Mouse (Mus musculus) heart, embryonic 10.5 days (tissue): ENCODE measurements around the gene Chst3. TPM values are rescaled to one million over a fixed set of nuclear protein-coding genes. Genes with fewer than 3 reads are reported as not detected.
"Not testable (repeated sequence)": the region's sequence is repeated elsewhere in the genome, so short reads cannot be mapped to it uniquely, and the experiment has no call there.

ENCODE experiments used
- DNase-seq: peaks from one replicate; pipeline ENCODE4 v3.0.0-alpha.2; 2017; ENCODE audit warnings: low spot score
- H3K27ac ChIP-seq: fragments of 300-500 bp; sonication (generic); 2 replicates; pipeline ENCODE4 v1.5.1; 2016; ENCODE audit warnings: mild to moderate bottlenecking
- H3K27me3 ChIP-seq: fragments of 300-500 bp; sonication (generic); 2 replicates; pipeline ENCODE4 v1.6.1; 2016; ENCODE audit warnings: mild to moderate bottlenecking; ENCODE audit not compliant: poor library complexity, insufficient read depth, severe bottlenecking
- H3K36me3 ChIP-seq: fragments of 300-500 bp; sonication (generic); 2 replicates; pipeline ENCODE4 v1.6.1; 2016; ENCODE audit warnings: mild to moderate bottlenecking, moderate library complexity
- H3K4me1 ChIP-seq: fragments of 300-500 bp; sonication (generic); 2 replicates; pipeline ENCODE4 v1.6.1; 2016; ENCODE audit warnings: mild to moderate bottlenecking
- H3K4me3 ChIP-seq: fragments of 300-500 bp; sonication (generic); 2 replicates; pipeline ENCODE4 v1.5.1; 2016; ENCODE audit warnings: mild to moderate bottlenecking, moderate library complexity
- H3K9me3 ChIP-seq: fragments of 300-500 bp; sonication (generic); 2 replicates; pipeline ENCODE4 v1.6.1; 2016; ENCODE audit warnings: mild to moderate bottlenecking, moderate library complexity
- whole genome bisulfite sequencing: fragments of 180-500 bp; shearing (Covaris S2); methylation state at CpG from one replicate; pipeline ENCODE4 v1.1.7; 2016; 5-methylcytosine and 5-hydroxymethylcytosine counted together
- polyA plus RNA-seq: library from polyadenylated mRNA; unstranded; fragments of >200 nt; fragmentation: Nextera tagmentation; extraction: Ambion mirVana; gene quantifications from 2 replicates; pipeline ENCODE4 v1.2.1, GENCODE M21; 2016

Gene Chst3
- polyA plus RNA-seq, 1 experiment from 2014 or later, result 0.89 TPM

GRCm38 (mm10) chr10:60224601-60225000 lies 5.5 kb upstream of the Chst3 start:
- H3K4me3 ChIP-seq, result no peak overlapping the region
- 61% methylated on average over 2 of the region's 2 CpGs for WGBS
- no peaks in the 10 kb centered on the region for H3K9me3 ChIP-seq

GRCm38 (mm10) chr10:60221571-60222259 lies 2.7 kb upstream of the Chst3 start:
- not testable (repeated sequence) for H3K36me3 ChIP-seq, H3K9me3 ChIP-seq, DNase-seq, H3K27ac ChIP-seq, H3K4me3 ChIP-seq
- Histone ChIP-seq H3K27me3 (peaks cover 47% of the 10 kb centered on the region), H3K4me1 (peaks cover 21% of the 10 kb centered on the region)
- 86% methylated on average over 5 of the region's 5 CpGs for WGBS

More at GRCm38 (mm10) chr10:60224601-60225000, 5.5 kb upstream of the Chst3 start:
- Histone ChIP-seq H3K4me1 (peaks cover under 1% of the 10 kb centered on the region; the same call in 1 of the 2 replicates), H3K27me3 (peaks cover 28% of the 10 kb centered on the region), H3K27ac (no peak overlapping the region), H3K36me3 (no peaks in the 10 kb centered on the region)
- no peak for DNase-seq

DNA sequence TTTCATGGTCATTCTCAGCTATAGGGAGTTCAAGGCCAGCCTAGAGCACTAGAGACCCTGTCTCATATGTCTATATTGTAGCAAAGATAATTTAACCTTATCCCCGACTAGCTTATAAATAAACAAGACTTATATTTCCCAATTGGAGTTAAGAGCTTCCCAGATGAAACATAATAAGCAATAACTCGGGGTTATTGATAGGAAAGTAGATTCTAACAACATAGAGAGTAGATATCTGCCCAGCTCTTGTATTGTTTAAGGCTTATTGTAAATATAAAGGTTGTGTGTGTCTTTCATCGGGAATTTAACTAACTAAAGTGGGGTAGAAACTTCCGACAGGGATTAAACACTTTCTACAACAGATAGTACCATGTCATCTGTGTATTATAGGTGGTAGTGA lies 1.5 kb upstream of the Chst3 start:
- H3K27me3 ChIP-seq, result peaks cover 59% of the 10 kb centered on the region
- WGBS, result 82% methylated on average over 4 of the region's 4 CpGs

DNA sequence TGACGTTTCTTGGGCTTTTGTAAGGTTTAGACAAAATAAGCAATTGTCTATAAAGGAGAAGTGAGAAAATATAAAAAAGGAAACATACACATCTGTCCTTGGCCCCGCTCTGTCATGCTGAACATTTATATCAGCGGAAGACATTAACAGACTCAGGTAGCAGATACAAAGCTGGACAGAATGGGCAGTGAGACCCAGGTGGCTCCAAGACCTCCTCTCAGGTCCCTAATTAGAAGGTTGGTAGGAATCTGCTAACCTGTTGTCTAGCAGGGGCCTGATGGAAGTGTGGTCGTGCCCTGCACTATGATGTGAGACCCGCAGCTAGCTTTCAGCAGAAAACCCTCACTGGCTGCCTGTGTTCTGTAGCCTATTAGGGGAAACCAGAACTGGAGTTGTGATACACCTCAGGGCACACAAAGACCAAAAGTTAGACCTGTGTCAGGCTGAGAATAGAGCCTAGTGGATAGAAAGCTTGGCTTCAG lies 1.0 kb upstream of the Chst3 start:
- Histone ChIP-seq H3K4me1 (peaks cover 28% of the 10 kb centered on the region), H3K9me3 (no peaks in the 10 kb centered on the region), H3K36me3 (no peaks in the 10 kb centered on the region), H3K4me3 (no peak overlapping the region), H3K27me3 (peaks cover 64% of the 10 kb centered on the region), H3K27ac (no peak overlapping the region)
- WGBS, result 68% methylated on average over 5 of the region's 5 CpGs
- no peak for DNase-seq

More for the DNA sequence above, 1.5 kb upstream of the Chst3 start:
- H3K27ac ChIP-seq, result no peak overlapping the region
- peaks cover 23% of the 10 kb centered on the region for H3K4me1 ChIP-seq
- DNase-seq, result no peak
- no peaks in the 10 kb centered on the region for H3K9me3 ChIP-seq
- no peak overlapping the region for H3K4me3 ChIP-seq
- H3K36me3 ChIP-seq, result no peaks in the 10 kb centered on the region

- H3K27ac ChIP-seq, result peak overlapping the region; percentile 85
- peaks cover 84% of the 10 kb centered on the region for H3K27me3 ChIP-seq
- peak overlapping the region; percentile 77 for H3K4me3 ChIP-seq
- 6% methylated on average over 18 of the region's 18 CpGs for WGBS
- no peaks in the 10 kb centered on the region for H3K36me3 ChIP-seq
- no peaks in the 10 kb centered on the region for H3K9me3 ChIP-seq
- DNase-seq, result no peak
- H3K4me1 ChIP-seq, result peaks cover 34% of the 10 kb centered on the region
These were observed 948 bp downstream of the Chst3 start for GRCm38 (mm10) chr10:60218033-60218590.

GRCm38 (mm10) chr10:60216331-60217095 lies 2.5 kb downstream of the Chst3 start:
- Histone ChIP-seq H3K4me1 (peaks cover 48% of the 10 kb centered on the region), H3K4me3 (no peak overlapping the region), H3K27ac (no peak overlapping the region), H3K9me3 (no peaks in the 10 kb centered on the region), H3K36me3 (no peaks in the 10 kb centered on the region), H3K27me3 (peaks cover 97% of the 10 kb centered on the region)
- DNase-seq, result no peak
- 80% methylated on average over 11 of the region's 11 CpGs for WGBS

GRCm38 (mm10) chr10:60215077-60215960 lies 3.7 kb downstream of the Chst3 start:
- H3K36me3 ChIP-seq, result no peaks in the 10 kb centered on the region
- no peaks in the 10 kb centered on the region for H3K9me3 ChIP-seq
- H3K27me3 ChIP-seq, result peaks cover 87% of the 10 kb centered on the region
- H3K4me3 ChIP-seq, result no peak overlapping the region
- DNase-seq, result no peak
- no peak overlapping the region for H3K27ac ChIP-seq
- whole genome bisulfite sequencing, result 60% methylated on average over 14 of the region's 14 CpGs
- H3K4me1 ChIP-seq, result peaks cover 48% of the 10 kb centered on the region

DNA sequence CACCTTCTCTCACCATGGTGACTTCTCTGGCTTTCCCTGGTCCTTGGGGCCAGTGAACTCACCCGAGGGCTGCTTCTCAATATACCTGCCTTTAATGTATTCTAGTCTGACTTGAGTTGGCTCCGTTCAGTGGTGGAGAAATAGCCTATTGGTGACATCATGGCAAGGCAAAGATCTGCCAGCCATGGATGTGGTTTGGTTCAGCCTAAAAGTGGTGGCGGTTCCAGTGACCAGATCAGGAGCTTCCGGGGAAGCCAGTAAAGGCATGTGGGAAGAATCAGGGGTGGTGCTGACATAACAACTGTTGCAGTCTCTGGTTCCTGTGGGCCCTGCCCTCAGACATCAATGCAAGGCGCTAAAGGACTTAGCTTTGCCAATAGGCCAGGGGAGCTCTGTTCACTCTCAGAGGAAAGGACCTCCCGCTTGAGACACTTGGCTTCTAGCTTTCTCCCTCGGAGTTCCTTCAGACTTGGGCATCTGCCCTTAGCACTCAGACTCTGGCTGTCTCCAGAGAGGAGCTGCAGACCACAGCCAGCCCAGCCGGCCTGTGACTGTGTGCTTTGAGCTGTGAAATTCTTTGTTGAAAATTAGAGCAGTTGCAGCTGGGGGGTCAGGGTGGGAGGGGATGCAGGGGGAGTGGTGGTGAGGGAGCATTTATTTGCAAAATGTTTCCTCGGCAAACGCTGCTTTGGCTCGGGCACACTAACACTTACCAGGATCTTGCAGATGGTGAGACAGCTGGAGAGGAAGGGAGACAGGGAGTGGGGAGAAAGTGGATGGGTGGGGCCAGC lies 6.3 kb downstream of the Chst3 start:
- DNase-seq, result no peak
- Histone ChIP-seq H3K27me3 (peaks cover 61% of the 10 kb centered on the region), H3K9me3 (no peaks in the 10 kb centered on the region), H3K4me3 (no peak overlapping the region), H3K27ac (no peak overlapping the region), H3K36me3 (no peaks in the 10 kb centered on the region), H3K4me1 (peaks cover 38% of the 10 kb centered on the region)
- WGBS, result 29% methylated on average over 11 of the region's 11 CpGs

GRCm38 (mm10) chr10:60211501-60212005 lies 7.5 kb downstream of the Chst3 start:
- Histone ChIP-seq H3K4me3 (no peak overlapping the region), H3K27ac (no peak overlapping the region), H3K27me3 (peaks cover 49% of the 10 kb centered on the region), H3K4me1 (peaks cover 43% of the 10 kb centered on the region), H3K36me3 (no peaks in the 10 kb centered on the region), H3K9me3 (no peaks in the 10 kb centered on the region)
- 67% methylated on average over 8 of the region's 8 CpGs for WGBS
- DNase-seq, result no peak

- no peak for DNase-seq
- Histone ChIP-seq H3K4me3 (no peak overlapping the region), H3K9me3 (no peaks in the 10 kb centered on the region), H3K36me3 (no peaks in the 10 kb centered on the region), H3K27ac (no peak overlapping the region), H3K4me1 (peaks cover 50% of the 10 kb centered on the region), H3K27me3 (peaks cover 38% of the 10 kb centered on the region)
- 70% methylated on average over 2 of the region's 2 CpGs for WGBS
These were observed 8.6 kb downstream of the Chst3 start for GRCm38 (mm10) chr10:60210468-60210867.

- H3K4me1 ChIP-seq, result peaks cover 46% of the 10 kb centered on the region
- H3K36me3 ChIP-seq, result no peaks in the 10 kb centered on the region
- 53% methylated on average over 5 of the region's 5 CpGs for WGBS
- peaks cover 26% of the 10 kb centered on the region; the same call in 1 of the 2 replicates for H3K27me3 ChIP-seq
- H3K27ac ChIP-seq, result no peak overlapping the region
- H3K4me3 ChIP-seq, result no peak overlapping the region
- no peaks in the 10 kb centered on the region for H3K9me3 ChIP-seq
- DNase-seq, result no peak
These were observed 9.8 kb downstream of the Chst3 start for GRCm38 (mm10) chr10:60209237-60209636.
